Mouse (Mus musculus) heart, embryonic 16.5 days (tissue): ENCODE data around the gene Prim1. TPM values are rescaled to one million over a fixed set of nuclear protein-coding genes. Genes with fewer than 3 reads are reported as not detected.

Source experiments
- polyA plus RNA-seq: library from polyadenylated mRNA; unstranded; fragments of >200 nt; fragmentation: Nextera tagmentation; extraction: Ambion mirVana; gene quantifications from 2 replicates; pipeline ENCODE4 v1.2.1, GENCODE M21; 2015

Gene Prim1
- polyA plus RNA-seq, 1 experiment from 2014 or later: 50.8 TPM

Other genes starting within 250 kb of the Prim1 start
- gene Rdh9, start 238.8 kb upstream of the Prim1 start, polyA plus RNA-seq: 0.09 and 0.24 TPM in 2 replicates
- gene Rdh16, start 214.0 kb upstream of the Prim1 start, polyA plus RNA-seq: not detected in 2 replicates
- not detected in 2 replicates for gene Rdh19, start 165.2 kb upstream of the Prim1 start, polyA plus RNA-seq
- not detected in 2 replicates for gene Rdh16f2, start 148.7 kb upstream of the Prim1 start, polyA plus RNA-seq
- gene Rdh7, start 126.4 kb upstream of the Prim1 start, polyA plus RNA-seq: not detected in 2 replicates
- gene Sdr9c7, start 116.7 kb upstream of the Prim1 start, polyA plus RNA-seq: not detected in 2 replicates
- gene Hsd17b6, start 7.6 kb upstream of the Prim1 start, polyA plus RNA-seq: not detected in 2 replicates
- 419 and 441 TPM in 2 replicates for gene Naca, start 20.4 kb downstream of the Prim1 start, polyA plus RNA-seq
- 263 and 278 TPM in 2 replicates for gene Ptges3, start 43.8 kb downstream of the Prim1 start, polyA plus RNA-seq
- 6,748 and 7,106 TPM in 2 replicates for gene Atp5b, start 68.1 kb downstream of the Prim1 start, polyA plus RNA-seq
- 6.6 and 8.5 TPM in 2 replicates for gene Baz2a, start 76.4 kb downstream of the Prim1 start, polyA plus RNA-seq
- gene Rbms2, start 165.1 kb downstream of the Prim1 start, polyA plus RNA-seq: 35.8 and 37.7 TPM in 2 replicates
- gene Gls2, start 179.3 kb downstream of the Prim1 start, polyA plus RNA-seq: 0.88 and 1.0 TPM in 2 replicates
- gene Spryd4, start 196.6 kb downstream of the Prim1 start, polyA plus RNA-seq: 45.1 and 46.1 TPM in 2 replicates
- not detected in 2 replicates for gene Mip, start 210.7 kb downstream of the Prim1 start, polyA plus RNA-seq
- 29.6 and 30.4 TPM in 2 replicates for gene Timeless, start 216.9 kb downstream of the Prim1 start, polyA plus RNA-seq
- gene Apon, start 238.9 kb downstream of the Prim1 start, polyA plus RNA-seq: 0.17 TPM in 1 of 2 replicates, not detected in the other